ENCODE assay signal across 21 mouse cellular contexts in the genomic region with DNA sequence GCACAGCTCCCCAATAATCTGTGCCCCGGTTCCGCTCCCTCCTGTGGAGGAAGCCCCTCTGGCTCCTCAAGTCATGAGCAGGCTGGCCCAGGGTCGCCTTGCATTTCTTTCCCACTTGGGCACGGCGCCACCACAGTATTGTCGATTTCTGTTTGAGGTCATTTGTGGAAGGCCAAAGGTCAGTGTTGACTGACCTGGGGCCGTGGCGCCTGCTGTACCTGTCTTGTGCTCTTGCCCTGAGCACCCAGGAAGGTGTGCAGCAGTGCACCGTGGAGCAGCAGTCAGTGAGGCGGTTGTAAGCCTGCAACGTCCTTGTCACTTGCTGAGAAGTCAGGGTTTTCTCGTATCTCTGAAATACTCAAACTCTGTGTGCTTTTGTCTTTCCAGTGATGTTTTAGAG. TPM values are rescaled to one million over a fixed set of nuclear protein-coding genes. Genes with fewer than 3 reads are reported as not detected.
"Had no signal": no experiment of that assay in that cellular context is flagged by ENCODE, and none has a peak within 500 bp of the region (broad histone marks: within the 10 kb centered on the region; RNA-seq: fewer than 3 reads in every experiment).

No protein-coding gene starts in this region.

- DNase-seq: lung, adult 2 months; lung, postnatal 14 days; lung, postnatal 36 days; right cerebral cortex, postnatal 14 days; thymus, adult 2 months; thymus, postnatal 25 days; thymus, postnatal 4 days had no signal

- H3K27ac ChIP-seq: lung, embryonic 15.5 days; macrophage; midbrain, embryonic 13.5 days; midbrain, embryonic 15.5 days; neural tube, embryonic 12.5 days; stomach, embryonic 15.5 days; stomach, postnatal 0 days had no signal

- H3K4me3 ChIP-seq: lung, embryonic 15.5 days; megakaryocyte, embryonic 14.5 days; midbrain, embryonic 13.5 days; midbrain, embryonic 15.5 days; neural tube, embryonic 12.5 days; stomach, embryonic 15.5 days had no signal

- H3K4me1 ChIP-seq: lung, embryonic 15.5 days had no signal

- H3K4me2 ChIP-seq: lung, embryonic 15.5 days; midbrain, embryonic 11.5 days; midbrain, embryonic 13.5 days; midbrain, embryonic 15.5 days; neural tube, embryonic 12.5 days; stomach, embryonic 15.5 days had no signal

- H3K9ac ChIP-seq: lung, embryonic 15.5 days; midbrain, embryonic 13.5 days; midbrain, embryonic 15.5 days; neural tube, embryonic 12.5 days; stomach, embryonic 15.5 days had no signal

- ATAC-seq: lung, postnatal 0 days; midbrain, embryonic 13.5 days; midbrain, embryonic 15.5 days had no signal

- H3K9me3 ChIP-seq: lung, embryonic 15.5 days; megakaryocyte, embryonic 14.5 days; midbrain, embryonic 13.5 days; midbrain, embryonic 15.5 days; neural tube, embryonic 12.5 days; stomach, embryonic 15.5 days had no signal

- H3K27me3 ChIP-seq: lung, embryonic 15.5 days; megakaryocyte, embryonic 14.5 days; midbrain, embryonic 13.5 days; midbrain, embryonic 15.5 days; neural tube, embryonic 12.5 days; stomach, embryonic 15.5 days had no signal

RNA-seq across cellular contexts. Expression of a gene that starts 13.5 kb away (rescaled TPM):
- total RNA-seq: midbrain, postnatal 0 days; monocyte, adult 5-6 weeks; neutrophil, adult 5-6 weeks had no signal
- polyA plus RNA-seq: lung, adult 2 months; lung, embryonic 15.5 days; midbrain, embryonic 11.5 days; midbrain, embryonic 13.5 days; neural tube, embryonic 12.5 days; spleen, adult 2 months; stomach, embryonic 15.5 days; thymus, adult 2 months had no signal

RNA-seq across cellular contexts. Expression of a gene that starts 32.4 kb away (rescaled TPM):
- total RNA-seq: neutrophil, adult 5-6 weeks had no signal
